Mouse (Mus musculus): ENCODE measurements around the gene Dtwd1. TPM values are rescaled to one million over a fixed set of nuclear protein-coding genes. Genes with fewer than 3 reads are reported as not detected.

Dtwd1 gene
- 1.7 and 2.3 TPM in 2 replicates for polyA plus RNA-seq (2012; rRNA removed)

GRCm38 (mm10) chr2:126151855-126152571 lies at the start of gene Dtwd1, which contains the start of gene Fam227b:
Gene Dtwd1 (plus strand): TSS chr2:126152141.
Gene Fam227b (minus strand): TSS chr2:126152004.
- DNase-seq: peak; percentile 99
- under 1% methylated on average over 57 of the region's 57 CpGs for WGBS
- no peaks in the 10 kb centered on the region for H3K4me1 ChIP-seq (ENCODE audit: control insufficient read depth, insufficient read depth, low read length)
- TF ChIP-seq POLR2A (IDR thresholded peaks at IDR 0.05; ENCODE audit: borderline replicate concordance, extremely low read depth, low read depth, low read length): peak; percentile 84; the same call in 1 of the 2 replicates
- no peak for TF ChIP-seq CTCF (IDR thresholded peaks at IDR 0.05; ENCODE audit: insufficient read depth, low read length)
- peak within 1 kb of the TSS; percentile 69 for H3K4me3 ChIP-seq (replicated peaks; ENCODE audit: extremely low read depth, low read depth, low read length)

GRCm38 (mm10) chr2:126147723-126148122 lies 4.2 kb upstream of the Dtwd1 start:
- no peak overlapping the region for H3K4me3 ChIP-seq (replicated peaks; ENCODE audit: extremely low read depth, low read depth, low read length)
- H3K4me1 ChIP-seq (ENCODE audit: control insufficient read depth, insufficient read depth, low read length): no peaks in the 10 kb centered on the region
- TF ChIP-seq POLR2A (IDR thresholded peaks at IDR 0.05; ENCODE audit: borderline replicate concordance, extremely low read depth, low read depth, low read length): no peak
- TF ChIP-seq CTCF (IDR thresholded peaks at IDR 0.05; ENCODE audit: insufficient read depth, low read length): no peak
- no peak for DNase-seq

GRCm38 (mm10) chr2:126165277-126166018 lies 13.5 kb downstream of the Dtwd1 start:
- TF ChIP-seq CTCF (IDR thresholded peaks at IDR 0.05; ENCODE audit: insufficient read depth, low read length): no peak
- TF ChIP-seq POLR2A (IDR thresholded peaks at IDR 0.05; ENCODE audit: borderline replicate concordance, extremely low read depth, low read depth, low read length): no peak
- Histone ChIP-seq H3K4me3 (replicated peaks; ENCODE audit: extremely low read depth, low read depth, low read length) (no peak overlapping the region), H3K4me1 (ENCODE audit: control insufficient read depth, insufficient read depth, low read length) (no peaks in the 10 kb centered on the region)
- DNase-seq: no peak
- 91% methylated on average over 5 of the region's 5 CpGs for WGBS

- DNase-seq: no peak
- no peaks in the 10 kb centered on the region for H3K4me1 ChIP-seq (ENCODE audit: control insufficient read depth, insufficient read depth, low read length)
- H3K4me3 ChIP-seq (replicated peaks; ENCODE audit: extremely low read depth, low read depth, low read length): no peak overlapping the region
- TF ChIP-seq CTCF (IDR thresholded peaks at IDR 0.05; ENCODE audit: insufficient read depth, low read length) (no peak), POLR2A (IDR thresholded peaks at IDR 0.05; ENCODE audit: borderline replicate concordance, extremely low read depth, low read depth, low read length) (no peak)
Measured at GRCm38 (mm10) chr2:126166335-126166734, 14.4 kb downstream of the Dtwd1 start.

- Histone ChIP-seq H3K4me1 (ENCODE audit: control insufficient read depth, insufficient read depth, low read length) (no peaks in the 10 kb centered on the region), H3K4me3 (replicated peaks; ENCODE audit: extremely low read depth, low read depth, low read length) (no peak overlapping the region)
- DNase-seq: no peak
- 68% methylated on average over 8 of the region's 8 CpGs for WGBS
- TF ChIP-seq POLR2A (IDR thresholded peaks at IDR 0.05; ENCODE audit: borderline replicate concordance, extremely low read depth, low read depth, low read length) (no peak), CTCF (IDR thresholded peaks at IDR 0.05; ENCODE audit: insufficient read depth, low read length) (no peak)
Measured at GRCm38 (mm10) chr2:126166848-126167617, 15.1 kb downstream of the Dtwd1 start.

- H3K4me3 ChIP-seq (replicated peaks; ENCODE audit: extremely low read depth, low read depth, low read length): no peak overlapping the region
- no peaks in the 10 kb centered on the region for H3K4me1 ChIP-seq (ENCODE audit: control insufficient read depth, insufficient read depth, low read length)
- DNase-seq: no peak
- 97% methylated on average over 1 of the region's 1 CpGs for WGBS
- no peak for TF ChIP-seq POLR2A (IDR thresholded peaks at IDR 0.05; ENCODE audit: borderline replicate concordance, extremely low read depth, low read depth, low read length)
- no peak for TF ChIP-seq CTCF (IDR thresholded peaks at IDR 0.05; ENCODE audit: insufficient read depth, low read length)
Measured at GRCm38 (mm10) chr2:126171427-126171826, 19.5 kb downstream of the Dtwd1 start.

- no peak for DNase-seq
- H3K4me3 ChIP-seq (replicated peaks; ENCODE audit: extremely low read depth, low read depth, low read length): no peak overlapping the region
- WGBS: 54% methylated on average over 4 of the region's 4 CpGs
- H3K4me1 ChIP-seq (ENCODE audit: control insufficient read depth, insufficient read depth, low read length): no peaks in the 10 kb centered on the region
- TF ChIP-seq CTCF (IDR thresholded peaks at IDR 0.05; ENCODE audit: insufficient read depth, low read length): no peak
- TF ChIP-seq POLR2A (IDR thresholded peaks at IDR 0.05; ENCODE audit: borderline replicate concordance, extremely low read depth, low read depth, low read length): no peak
Measured at GRCm38 (mm10) chr2:126191306-126191705, 39.4 kb downstream of the Dtwd1 start.

GRCm38 (mm10) chr2:126192129-126192528 lies 40.2 kb downstream of the Dtwd1 start:
- H3K4me3 ChIP-seq (replicated peaks; ENCODE audit: extremely low read depth, low read depth, low read length): no peak overlapping the region
- no peaks in the 10 kb centered on the region for H3K4me1 ChIP-seq (ENCODE audit: control insufficient read depth, insufficient read depth, low read length)
- TF ChIP-seq CTCF (IDR thresholded peaks at IDR 0.05; ENCODE audit: insufficient read depth, low read length) (no peak), POLR2A (IDR thresholded peaks at IDR 0.05; ENCODE audit: borderline replicate concordance, extremely low read depth, low read depth, low read length) (no peak)
- DNase-seq: no peak
- WGBS: 79% methylated on average over 2 of the region's 2 CpGs

GRCm38 (mm10) chr2:126195631-126196356 lies 43.9 kb downstream of the Dtwd1 start:
- 77% methylated on average over 12 of the region's 12 CpGs for WGBS
- Histone ChIP-seq H3K4me3 (replicated peaks; ENCODE audit: extremely low read depth, low read depth, low read length) (no peak overlapping the region), H3K4me1 (ENCODE audit: control insufficient read depth, insufficient read depth, low read length) (no peaks in the 10 kb centered on the region; the same call in 1 of the 2 replicates)
- no peak for DNase-seq
- no peak for TF ChIP-seq POLR2A (IDR thresholded peaks at IDR 0.05; ENCODE audit: borderline replicate concordance, extremely low read depth, low read depth, low read length)
- no peak for TF ChIP-seq CTCF (IDR thresholded peaks at IDR 0.05; ENCODE audit: insufficient read depth, low read length)
